ENCODE assay signal across 8 mouse cellular contexts in the genomic region with DNA sequence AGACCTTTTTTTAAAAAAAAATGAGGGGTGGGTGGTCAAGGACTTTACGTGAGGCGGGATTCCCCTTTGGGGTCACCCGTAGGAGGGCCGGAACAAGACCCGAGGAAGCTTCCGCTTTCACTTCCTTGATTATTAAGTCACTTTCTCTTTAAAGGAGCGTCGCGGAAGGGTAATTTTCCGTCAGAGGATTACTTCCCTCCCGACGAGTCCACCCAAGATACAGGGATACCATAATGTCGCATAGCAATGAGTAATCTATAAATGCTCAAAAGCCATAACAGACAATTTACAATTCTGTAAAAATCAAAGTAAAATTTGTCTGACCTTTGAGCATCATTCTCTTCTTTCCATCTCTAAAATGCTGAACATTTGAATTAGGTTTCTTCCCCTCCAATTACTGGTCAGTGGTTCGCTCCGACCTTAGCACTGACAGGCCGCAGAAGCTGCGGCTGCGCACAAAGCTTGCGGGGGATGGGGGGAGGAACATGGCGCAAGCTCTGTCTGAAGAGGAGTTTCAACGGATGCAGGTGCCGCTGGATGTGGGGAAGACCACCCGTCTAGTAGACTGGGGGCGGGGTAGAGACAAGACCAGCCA. TPM values are rescaled to one million over a fixed set of nuclear protein-coding genes. Genes with fewer than 3 reads are reported as not detected.
A peak's percentile ranks its signal among the peaks of the same experiment; 100 is the strongest.
DNase-seq lines count a peak whose midpoint lies in the region; ATAC-seq and TF ChIP-seq lines count a peak whose summit lies in the region.

A gene (plus strand): TSS at position 224 of the 595 bp plus-strand sequence.

- peak within 1 kb of the TSS; percentile 82 for H3K9ac ChIP-seq in CH12.LX (ENCODE audit: insufficient read depth, low read depth)
- H3K9ac ChIP-seq in forebrain, embryonic 11.5 days (ENCODE audit: low read length) = peak within 1 kb of the TSS; percentile 54
- H3K9ac ChIP-seq in heart, embryonic 16.5 days (ENCODE audit: low read length) = peak within 1 kb of the TSS; percentile 73
- H3K9ac ChIP-seq in liver, embryonic 15.5 days = peak within 1 kb of the TSS; percentile 62
- H3K9ac ChIP-seq in neural tube, embryonic 12.5 days = peak within 1 kb of the TSS; percentile 51

- no peak for TF ChIP-seq CTCF in CH12.LX (conservative IDR thresholded peaks at IDR 0.05 in 1 of 2, IDR thresholded peaks at IDR 0.05 in 1 of 2; ENCODE audit: low read depth in 2 of 2, low read length in 2 of 2)

- H3K4me1 ChIP-seq in CH12.LX (ENCODE audit: control insufficient read depth in 1 of 2, insufficient read depth in 2 of 2) = peaks cover 3 to 31% of the 10 kb centered on the region in 2 experiments; a peak in 3 of 4 replicates
- no peaks in the 10 kb centered on the region; the same call in 1 of the 2 replicates for H3K4me1 ChIP-seq in forebrain, embryonic 11.5 days (replicated peaks; ENCODE audit: control insufficient read depth, insufficient read depth, low read length)
- peaks cover 6% of the 10 kb centered on the region for H3K4me1 ChIP-seq in heart, embryonic 16.5 days (ENCODE audit: control insufficient read depth, insufficient read depth, low read length)
- peaks cover 11% of the 10 kb centered on the region; the same call in 1 of the 2 replicates for H3K4me1 ChIP-seq in liver, embryonic 15.5 days (replicated peaks)
- H3K4me1 ChIP-seq in neural tube, embryonic 12.5 days = no peaks in the 10 kb centered on the region

- in situ Hi-C loops in CH12.LX (cut with MboI; ENCODE audit: low pct_ligation_motif_present, low pct_unique_long_range_greater_than_20kb, low sequenced_read_pairs) = no loop called here

- no peak within 1 kb of the TSS for H3K27ac ChIP-seq in CH12.LX (ENCODE audit: insufficient read depth, low read depth)
- 0 out of 2 replicates have a peak within 1 kb of the TSS, but pooled peaks have one; percentile 18 for H3K27ac ChIP-seq in forebrain, embryonic 11.5 days (ENCODE audit: low read depth, low read length)
- H3K27ac ChIP-seq in heart, embryonic 16.5 days (ENCODE audit: low read length) = no peak within 1 kb of the TSS
- peak within 1 kb of the TSS; percentile 77 for H3K27ac ChIP-seq in liver, embryonic 15.5 days (replicated peaks)
- no peak within 1 kb of the TSS for H3K27ac ChIP-seq in neural tube, embryonic 12.5 days

- H3K27me3 ChIP-seq in CH12.LX (replicated peaks) = no peaks in the 10 kb centered on the region
- H3K27me3 ChIP-seq in forebrain, embryonic 11.5 days (ENCODE audit: control insufficient read depth, insufficient read depth, low read length) = no peaks in the 10 kb centered on the region
- H3K27me3 ChIP-seq in heart, embryonic 16.5 days (ENCODE audit: control insufficient read depth, insufficient read depth, low read length) = no peaks in the 10 kb centered on the region
- H3K27me3 ChIP-seq in liver, embryonic 15.5 days = no peaks in the 10 kb centered on the region
- no peaks in the 10 kb centered on the region for H3K27me3 ChIP-seq in neural tube, embryonic 12.5 days (replicated peaks)

- H3K4me3 ChIP-seq in CH12.LX (replicated peaks in 1 of 3; ENCODE audit: low read depth in 2 of 3, low read length in 2 of 3, poor library complexity in 1 of 3) = peak within 1 kb of the TSS; percentile 59 to 77 (median 75)
- H3K4me3 ChIP-seq in forebrain, embryonic 11.5 days (ENCODE audit: low read depth, low read length) = peak within 1 kb of the TSS; percentile 50
- peak within 1 kb of the TSS; percentile 58 for H3K4me3 ChIP-seq in heart, embryonic 16.5 days (ENCODE audit: low read length)
- H3K4me3 ChIP-seq in liver, embryonic 15.5 days (replicated peaks) = peak within 1 kb of the TSS; percentile 66
- H3K4me3 ChIP-seq in neural tube, embryonic 12.5 days = peak within 1 kb of the TSS; percentile 49

- peak; percentile 80 for TF ChIP-seq POLR2A in CH12.LX (IDR thresholded peaks at IDR 0.05; ENCODE audit: low read depth, low read length)

- peaks cover 5% of the 10 kb centered on the region; the same call in 1 of the 2 replicates for H3K79me2 ChIP-seq in CH12.LX (replicated peaks; ENCODE audit: control insufficient read depth, extremely low read depth, insufficient read depth, poor library complexity, severe bottlenecking)

- peak; percentile 87 for ATAC-seq in forebrain, embryonic 11.5 days (replicated peaks; ENCODE audit: low FRiP score)
- ATAC-seq in heart, embryonic 16.5 days (replicated peaks; ENCODE audit: extremely low read depth, insufficient read depth, low FRiP score) = peak; percentile 82
- peak; percentile 88 for ATAC-seq in liver, embryonic 15.5 days (ENCODE audit: insufficient read depth)
- peak; percentile 91 for ATAC-seq in neural tube, embryonic 12.5 days (ENCODE audit: low FRiP score, low read depth)

- TF ChIP-seq EP300 in CH12.LX (IDR thresholded peaks at IDR 0.05; ENCODE audit: low read length) = peak; percentile 58

- WGBS in forebrain, embryonic 11.5 days = 15% methylated on average over 24 of the region's 24 CpGs
- WGBS in heart, embryonic 16.5 days = 10% methylated on average over 24 of the region's 24 CpGs
- WGBS in liver, embryonic 15.5 days (ENCODE audit: insufficient replicate concordance) = 13% methylated on average over 24 of the region's 24 CpGs
- 13% methylated on average over 24 of the region's 24 CpGs for WGBS in neural tube, embryonic 12.5 days

- peaks cover 12 to 21% of the 10 kb centered on the region in 2 experiments for H3K36me3 ChIP-seq in CH12.LX (replicated peaks in 1 of 2; ENCODE audit: control insufficient read depth in 1 of 2, insufficient read depth in 1 of 2, low read length in 1 of 2)
- no peaks in the 10 kb centered on the region for H3K36me3 ChIP-seq in forebrain, embryonic 11.5 days (ENCODE audit: control insufficient read depth, insufficient read depth, low read length)
- no peaks in the 10 kb centered on the region for H3K36me3 ChIP-seq in heart, embryonic 16.5 days (ENCODE audit: control insufficient read depth, insufficient read depth)
- H3K36me3 ChIP-seq in liver, embryonic 15.5 days (replicated peaks) = peaks cover 12% of the 10 kb centered on the region
- no peaks in the 10 kb centered on the region for H3K36me3 ChIP-seq in neural tube, embryonic 12.5 days

- peak within 1 kb of the TSS; percentile 82 for H3K4me2 ChIP-seq in CH12.LX (ENCODE audit: insufficient read depth, low read depth, poor library complexity, severe bottlenecking)
- H3K4me2 ChIP-seq in forebrain, embryonic 11.5 days (ENCODE audit: low read depth, low read length, severe bottlenecking) = peak within 1 kb of the TSS; percentile 59
- H3K4me2 ChIP-seq in heart, embryonic 16.5 days (ENCODE audit: low read depth, low read length) = peak within 1 kb of the TSS; percentile 73
- H3K4me2 ChIP-seq in liver, embryonic 15.5 days = peak within 1 kb of the TSS; percentile 64
- peak within 1 kb of the TSS; percentile 63 for H3K4me2 ChIP-seq in neural tube, embryonic 12.5 days (replicated peaks)

- TF ChIP-seq RAD21 in CH12.LX (IDR thresholded peaks at IDR 0.05; ENCODE audit: low read depth, low read length) = no peak

- DNase-seq in CH12.LX (ENCODE audit: extremely low read depth) = peak; percentile 87
- DNase-seq in c-Kit-positive CD71-negative TER-119-negative erythroid progenitor cells, embryonic 14.5 days (ENCODE audit: low read depth) = peak; percentile 66
- DNase-seq in forebrain, embryonic 11.5 days (ENCODE audit: low spot score) = peak; percentile 79
- DNase-seq in kidney, postnatal 36 days = peak; percentile 82 to 86
- peak; percentile 78 for DNase-seq in testis, postnatal 10 days (ENCODE audit: low spot score)

- no peaks in the 10 kb centered on the region for H3K9me3 ChIP-seq in CH12.LX (replicated peaks; ENCODE audit: low read length)
- no peaks in the 10 kb centered on the region for H3K9me3 ChIP-seq in forebrain, embryonic 11.5 days (ENCODE audit: control insufficient read depth, low read length)
- no peaks in the 10 kb centered on the region for H3K9me3 ChIP-seq in heart, embryonic 16.5 days (replicated peaks; ENCODE audit: control insufficient read depth, low read length)
- no peaks in the 10 kb centered on the region for H3K9me3 ChIP-seq in liver, embryonic 15.5 days (replicated peaks)
- no peaks in the 10 kb centered on the region for H3K9me3 ChIP-seq in neural tube, embryonic 12.5 days

- dilution Hi-C loops in CH12.LX (cut with MboI; ENCODE audit: extremely low pct_ligation_motif_present, extremely low pct_unique_long_range_greater_than_20kb, low sequenced_read_pairs) = no loop called here

TF ChIP-seq in CH12.LX, 34 proteins besides CTCF, POLR2A, EP300 and RAD21 (continues in another document):
- no peak for TF ChIP-seq ZC3H11A (IDR thresholded peaks at IDR 0.05; ENCODE audit: low read depth, low read length)
- TF ChIP-seq TBP (conservative IDR thresholded peaks at IDR 0.05; ENCODE audit: low read depth, low read length) = peak; percentile 62
- TF ChIP-seq UBTF (IDR thresholded peaks at IDR 0.05; ENCODE audit: low read depth, low read length) = no peak
- TF ChIP-seq MAX (IDR thresholded peaks at IDR 0.05; ENCODE audit: low read length) = no peak
- TF ChIP-seq IRF4 (IDR thresholded peaks at IDR 0.05; ENCODE audit: low read depth, low read length) = peak; percentile 76
- no peak for TF ChIP-seq USF2 (conservative IDR thresholded peaks at IDR 0.05; ENCODE audit: low read depth, low read length)
- peak; percentile 66 for TF ChIP-seq ZNF384 (IDR thresholded peaks at IDR 0.05; ENCODE audit: low read depth, low read length)
- TF ChIP-seq E2F4 (IDR thresholded peaks at IDR 0.05; ENCODE audit: insufficient replicate concordance, low read depth, low read length) = no peak
- no peak for TF ChIP-seq ZMIZ1 (IDR thresholded peaks at IDR 0.05; ENCODE audit: low read depth, low read length)
- TF ChIP-seq KAT2A (IDR thresholded peaks at IDR 0.05; ENCODE audit: insufficient replicate concordance, low read length) = no peak
- peak; percentile 98 for TF ChIP-seq CHD1 (IDR thresholded peaks at IDR 0.05; ENCODE audit: low read depth, low read length)
- peak; percentile 74 for TF ChIP-seq ELF1 (IDR thresholded peaks at IDR 0.05; ENCODE audit: low read depth, low read length)
- no peak for TF ChIP-seq USF1 (IDR thresholded peaks at IDR 0.05; ENCODE audit: low read depth, low read length)
- no peak for TF ChIP-seq BHLHE40 (IDR thresholded peaks at IDR 0.05; ENCODE audit: low read depth, low read length)
- peak; percentile 45 for TF ChIP-seq HCFC1 (IDR thresholded peaks at IDR 0.05; ENCODE audit: low read depth, low read length)
- TF ChIP-seq MYC (IDR thresholded peaks at IDR 0.05; ENCODE audit: low read depth, low read length) = no peak
- TF ChIP-seq SIN3A (IDR thresholded peaks at IDR 0.05; ENCODE audit: low read length) = peak; percentile 66

RNA-seq across cellular contexts. Expression of the gene that starts here (rescaled TPM):
- total RNA-seq in CH12.LX (2012; rRNA removed) = 25.5 and 27.1 TPM in 2 replicates
- total RNA-seq in CH12.LX (2014; rRNA removed) = 15.7 and 19.9 TPM in 2 replicates
- polyA plus RNA-seq in CH12.LX (2012; ENCODE audit: insufficient read length, low read depth) = 49.4 and 53.1 TPM in 2 replicates
- 56.2 and 57.2 TPM in 2 replicates for polyA plus RNA-seq in forebrain, embryonic 11.5 days (2014; fragmentation: Nextera tagmentation; extraction: Ambion mirVana)
- polyA plus RNA-seq in heart, embryonic 16.5 days (2015; fragmentation: Nextera tagmentation; extraction: Ambion mirVana) = 29.8 and 30.7 TPM in 2 replicates
- polyA plus RNA-seq in liver, embryonic 15.5 days (2015; fragmentation: Nextera tagmentation; extraction: Ambion mirVana) = 25.5 and 27.4 TPM in 2 replicates
- 73.3 and 81.4 TPM in 2 replicates for polyA plus RNA-seq in neural tube, embryonic 12.5 days (2016; fragmentation: Nextera tagmentation; extraction: Ambion mirVana)

Comparison
In these comparisons a context has a peak if more than half of its experiments do, and no peak if none do; other contexts are left out.
1. H3K27ac ChIP-seq: peak in forebrain, embryonic 11.5 days (single experiment) and liver, embryonic 15.5 days (single experiment); none in CH12.LX (single experiment), heart, embryonic 16.5 days (single experiment) and neural tube, embryonic 12.5 days (single experiment).
2. Peak in every context shown above with its lines, with median percentiles within 50 percentile points of each other: DNase-seq, H3K4me2 ChIP-seq, H3K4me3 ChIP-seq, H3K9ac ChIP-seq and ATAC-seq.